28 mouse cellular contexts compared by ENCODE assay signal in the genomic region with DNA sequence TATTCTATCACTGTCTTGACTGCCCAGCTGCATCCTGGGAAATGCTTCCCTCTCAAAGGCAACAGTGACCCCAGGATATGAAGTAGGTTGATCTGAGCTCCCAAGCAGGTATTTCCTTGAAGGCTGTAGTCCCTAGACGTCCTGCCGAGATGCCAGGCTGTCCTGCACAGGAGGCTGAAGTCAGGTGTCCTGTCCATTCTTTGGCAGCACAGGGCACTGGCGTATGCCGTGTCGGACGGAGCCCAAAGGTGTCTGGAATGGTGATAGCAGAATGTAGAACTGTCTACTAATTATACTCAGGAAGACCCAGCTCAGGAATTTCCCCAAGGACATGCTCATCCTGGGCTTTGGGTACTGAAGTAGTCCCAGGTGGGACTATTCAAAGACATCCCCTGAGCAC.
DNase-seq lines count a peak whose midpoint lies in the region; TF ChIP-seq lines count a peak whose summit lies in the region.
"Had no signal": no experiment of that assay in that cellular context is flagged by ENCODE, and none has a peak within 500 bp of the region (broad histone marks: within the 10 kb centered on the region; RNA-seq: fewer than 3 reads in every experiment).

No protein-coding gene starts in this region.

- peak; percentile 61 for DNase-seq in heart, adult 11 months
- DNase-seq in heart, postnatal 25 days (ENCODE audit: low spot score): no peak
- peak; percentile 36 to 55 for DNase-seq in cerebellum, adult 18-20 months
- peak; percentile 60 for DNase-seq in cerebellum, adult 9-11 months
- peak; percentile 19 for DNase-seq in limb, embryonic 10.5 days (ENCODE audit: low spot score)
- DNase-seq in embryo, embryonic 9.5 days (ENCODE audit: extremely low spot score): no peak
- DNase-seq in layer of hippocampus, adult 2 months (ENCODE audit: low spot score in 2 of 2): no peak
- DNase-seq: adrenal gland, postnatal 36 days; B cell, adult 2 months; embryo, embryonic 11 days; gastrocnemius, postnatal 10 days; heart, postnatal 14 days; kidney, adult 9 months; kidney, postnatal 10 days; layer of hippocampus, adult 9-11 months; liver, postnatal 0 days; lung, postnatal 36 days; midbrain, embryonic 14.5 days; spleen, adult 18-20 months; thymus, adult 18-20 months; thymus, postnatal 25 days had no signal

- no peak overlapping the region for H3K4me3 ChIP-seq in limb, embryonic 10.5 days
- H3K4me3 ChIP-seq in layer of hippocampus, adult 2 months: no peak overlapping the region
- H3K4me3 ChIP-seq: embryonic facial prominence, embryonic 15.5 days; forebrain, embryonic 13.5 days; hindbrain, embryonic 12.5 days; liver, embryonic 12.5 days; neural tube, embryonic 15.5 days had no signal

- peaks cover 62% of the 10 kb centered on the region for H3K4me1 ChIP-seq in limb, embryonic 10.5 days
- H3K4me1 ChIP-seq: liver, embryonic 12.5 days had no signal

- no peaks in the 10 kb centered on the region for H3K9me3 ChIP-seq in limb, embryonic 10.5 days (replicated peaks)
- H3K9me3 ChIP-seq: embryonic facial prominence, embryonic 15.5 days; forebrain, embryonic 13.5 days; hindbrain, embryonic 12.5 days; liver, embryonic 12.5 days; neural tube, embryonic 15.5 days had no signal

- intact Hi-C loops in heart, postnatal 25 days (cut with DNase I): no loop called here

- WGBS in limb, embryonic 10.5 days: 90% methylated on average over 6 of the region's 6 CpGs

- no peak for TF ChIP-seq CTCF in layer of hippocampus, adult 2 months (conservative IDR thresholded peaks at IDR 0.05)

- H3K27ac ChIP-seq in limb, embryonic 10.5 days: 0 out of 2 replicates have a peak overlapping the region, but pooled peaks have one; percentile 82
- H3K27ac ChIP-seq in layer of hippocampus, adult 2 months: no peak overlapping the region
- H3K27ac ChIP-seq: embryonic facial prominence, embryonic 15.5 days; forebrain, embryonic 13.5 days; hindbrain, embryonic 12.5 days; hindbrain, postnatal 0 days; liver, embryonic 12.5 days; neural tube, embryonic 15.5 days; stomach, postnatal 0 days had no signal

- H3K27me3 ChIP-seq in limb, embryonic 10.5 days (ENCODE audit: low read depth, poor library complexity, severe bottlenecking): no peaks in the 10 kb centered on the region; the same call in 1 of the 2 replicates
- H3K27me3 ChIP-seq: embryonic facial prominence, embryonic 15.5 days; forebrain, embryonic 13.5 days; hindbrain, embryonic 12.5 days; liver, embryonic 12.5 days; neural tube, embryonic 15.5 days had no signal

- no peaks in the 10 kb centered on the region for H3K36me3 ChIP-seq in limb, embryonic 10.5 days
- H3K36me3 ChIP-seq: embryonic facial prominence, embryonic 15.5 days; hindbrain, embryonic 12.5 days; liver, embryonic 12.5 days; neural tube, embryonic 15.5 days had no signal

Comparison
In these comparisons a context has a peak if more than half of its experiments do, and no peak if none do; other contexts are left out.
1. DNase-seq: peak in heart, adult 11 months (single experiment), cerebellum, adult 18-20 months (2 of 2), cerebellum, adult 9-11 months (single experiment) and limb, embryonic 10.5 days (single experiment); none in heart, postnatal 25 days (single experiment), embryo, embryonic 9.5 days (single experiment) and layer of hippocampus, adult 2 months (0 of 2).